Mouse (Mus musculus): Measurements from ENCODE around the gene Desi1.

DNA sequence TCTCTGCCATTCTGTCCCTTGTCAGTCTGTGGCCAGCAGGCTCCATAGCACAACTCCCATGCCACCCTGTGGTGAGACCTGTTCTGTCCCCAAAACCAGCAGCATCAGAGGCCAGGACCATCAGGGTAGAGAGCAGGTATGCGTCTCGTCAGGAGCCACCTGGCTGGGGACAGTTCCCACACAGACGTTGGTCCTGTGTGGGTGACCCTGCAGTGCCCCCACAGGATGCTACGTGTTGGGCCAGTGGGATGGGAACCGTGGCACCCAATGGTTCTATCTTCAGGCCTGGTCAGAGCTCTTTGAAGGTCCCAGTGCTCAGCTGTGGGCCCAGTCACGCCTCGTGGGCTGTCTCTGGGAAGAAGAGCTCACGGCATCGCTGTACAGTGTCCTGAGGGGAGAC is 82.5 kb downstream of the Desi1 start:
- TF ChIP-seq TAL1 (IDR thresholded peaks at IDR 0.05; ENCODE audit: low read length), result no peak
- no peak for TF ChIP-seq GATA1 (IDR thresholded peaks at IDR 0.05; ENCODE audit: low read length)
